Mouse (Mus musculus) left cerebral cortex, adult 2 months (tissue): ENCODE data around the gene Edar. TPM values are rescaled to one million over a fixed set of nuclear protein-coding genes. Genes with fewer than 3 reads are reported as not detected.

Experiments used
- DNase-seq, 2 experiments: peaks; one replicate each; pipeline ENCODE4 v3.0.0; 2021 to 2022; ENCODE audit warnings: low spot score in 2 of 2, mixed read lengths in 1 of 2; ENCODE audit errors: extremely low spot score in 1 of 2
- H3K27ac ChIP-seq: fragments of 200-600 bp; 2 replicates; pipeline ENCODE4 v1.8.1; 2022
- H3K4me3 ChIP-seq: fragments of 200-600 bp; 2 replicates; pipeline ENCODE4 v1.8.1; 2022
- CTCF ChIP-seq: fragments of 200-600 bp; IDR thresholded peaks from 2 replicates; pipeline ENCODE4 v1.8.1; 2022; ENCODE audit warnings: antibody characterized with exemption, mild to moderate bottlenecking, moderate library complexity
- intact Hi-C: fragments of 180-260 bp; cut with DNase I; formaldehyde crosslinking; loops from one replicate; pipeline ENCODE4 v1.15.1; 2025
- total RNA-seq, 2 experiments: library from RNA; stranded (reverse); gene quantifications; 2 replicates each; pipeline ENCODE4 v1.2.3; 2021

Edar gene
- total RNA-seq, 2 experiments from 2014 or later: 0.14 to 0.20 TPM

DNA sequence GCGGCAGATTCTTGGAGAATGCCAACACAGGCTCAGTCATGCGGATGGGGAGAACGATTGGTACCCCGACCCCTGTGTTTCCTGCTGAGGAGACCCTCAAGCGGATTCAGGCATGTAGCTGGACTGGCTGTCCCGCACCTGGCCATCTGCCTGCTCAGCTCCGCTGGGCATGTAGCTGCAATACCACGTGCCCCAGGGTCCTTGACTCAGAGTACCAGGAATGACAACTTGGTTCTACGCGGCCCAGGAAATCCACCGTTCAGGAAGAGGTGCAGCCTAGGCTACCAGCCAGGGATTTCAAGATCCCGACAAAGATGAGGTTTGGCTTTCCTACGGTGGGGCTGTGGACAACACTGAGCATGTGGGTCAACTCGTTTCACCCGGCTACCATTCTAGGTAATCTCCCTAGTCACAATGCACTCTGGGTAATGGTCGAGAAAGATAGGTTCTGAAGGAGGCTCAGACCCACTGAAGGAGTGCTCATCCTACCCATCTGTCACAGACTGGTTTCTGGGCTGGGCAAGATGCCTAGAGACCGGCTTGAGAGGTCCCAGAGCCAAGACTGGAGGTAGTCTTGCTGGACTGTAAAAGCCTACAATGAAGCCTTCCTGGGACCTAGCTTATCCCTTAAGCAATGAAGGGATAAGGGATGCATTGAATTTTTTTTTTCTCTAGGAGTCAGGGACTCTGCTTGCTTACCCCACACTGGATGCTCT is 56.8 kb downstream of the Edar start:
- no peak overlapping the region for H3K27ac ChIP-seq
- intact Hi-C loops: no loop called here
- TF ChIP-seq CTCF: no peak
- H3K4me3 ChIP-seq: no peak overlapping the region
- DNase-seq: no peak

- intact Hi-C loops: no loop called here
- DNase-seq: no peak
- TF ChIP-seq CTCF: no peak
- Histone ChIP-seq H3K27ac (no peak overlapping the region), H3K4me3 (no peak overlapping the region)
Observed at GRCm38 (mm10) chr10:58616565-58616964, 58.9 kb downstream of the Edar start.

- no peak for DNase-seq
- Histone ChIP-seq H3K27ac (no peak overlapping the region), H3K4me3 (no peak overlapping the region)
- no peak for TF ChIP-seq CTCF
- intact Hi-C loops: no loop called here
Observed at GRCm38 (mm10) chr10:58614601-58615000, 60.9 kb downstream of the Edar start.

- DNase-seq: no peak
- H3K27ac ChIP-seq: peak overlapping the region; percentile 5; the same call in 1 of the 2 replicates
- TF ChIP-seq CTCF: no peak
- no peak overlapping the region for H3K4me3 ChIP-seq
- intact Hi-C loops: no loop called here
Observed at GRCm38 (mm10) chr10:58610484-58611261, 64.8 kb downstream of the Edar start.

DNA sequence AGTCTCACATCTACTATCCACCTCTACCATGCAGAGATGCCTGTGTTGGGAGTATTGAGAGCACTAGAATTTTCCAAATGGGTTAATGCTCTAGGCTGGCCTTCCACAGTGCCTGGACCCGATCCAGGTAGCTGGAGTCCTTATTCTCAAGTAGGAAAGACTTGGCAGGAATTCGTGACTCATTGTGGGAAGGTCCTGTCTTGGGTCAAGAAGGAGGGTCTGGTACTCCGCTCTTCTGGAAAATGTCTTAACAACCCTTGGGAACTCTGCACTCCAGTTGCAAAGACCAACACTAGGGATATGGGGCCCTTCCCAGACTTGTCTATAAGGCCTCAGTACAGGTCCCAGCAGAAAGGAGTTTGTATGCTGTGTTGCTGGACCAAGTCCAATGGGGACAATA is 66.6 kb downstream of the Edar start:
- no peak for TF ChIP-seq CTCF
- Histone ChIP-seq H3K4me3 (no peak overlapping the region), H3K27ac (no peak overlapping the region)
- no peak for DNase-seq
- intact Hi-C loops: no loop called here

DNA sequence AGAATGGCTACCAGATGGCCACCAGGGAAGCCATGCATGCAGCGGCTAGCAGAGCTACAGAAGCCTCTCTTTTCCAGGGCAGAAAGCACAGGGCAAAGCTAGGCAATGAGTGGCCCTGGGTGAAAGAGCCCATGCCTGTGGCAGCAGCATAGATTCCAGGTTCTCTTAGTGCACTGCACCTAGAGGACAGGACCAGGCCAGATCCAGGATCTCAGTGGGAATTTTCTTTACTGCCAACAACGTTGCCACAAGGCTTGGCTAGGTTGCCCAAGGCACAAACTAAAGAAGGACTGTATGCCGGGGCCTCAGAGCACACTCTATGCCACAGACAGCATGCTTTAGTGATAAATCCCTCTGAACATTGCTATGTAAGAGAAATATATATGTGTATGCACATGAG is 69.1 kb downstream of the Edar start:
- no peak for DNase-seq
- intact Hi-C loops: no loop called here
- Histone ChIP-seq H3K27ac (no peak overlapping the region), H3K4me3 (no peak overlapping the region)
- TF ChIP-seq CTCF: no peak

DNA sequence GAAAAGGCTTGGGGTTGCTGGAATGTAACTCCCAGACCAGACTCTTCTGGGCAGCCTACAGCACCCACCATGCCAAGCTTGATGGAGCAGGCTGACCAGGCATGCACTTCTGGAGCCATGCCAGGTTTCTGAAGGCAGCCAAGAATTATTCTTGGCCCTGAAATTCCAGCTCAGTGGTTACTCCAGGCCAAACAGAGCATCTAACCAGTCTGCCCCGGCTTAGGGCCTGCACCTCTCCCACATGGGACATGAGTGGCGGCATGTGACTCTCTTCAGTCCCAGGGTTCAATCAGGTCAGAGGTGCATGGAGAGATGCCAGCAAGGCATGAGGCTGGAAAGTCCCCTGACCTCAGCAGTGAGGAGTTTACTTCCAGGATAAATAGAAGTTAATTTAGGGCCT is 70.7 kb downstream of the Edar start:
- TF ChIP-seq CTCF: no peak
- peak in 1 of 2 experiments; percentile 20 for DNase-seq
- Histone ChIP-seq H3K4me3 (no peak overlapping the region), H3K27ac (no peak overlapping the region)
- intact Hi-C loops: no loop called here

DNA sequence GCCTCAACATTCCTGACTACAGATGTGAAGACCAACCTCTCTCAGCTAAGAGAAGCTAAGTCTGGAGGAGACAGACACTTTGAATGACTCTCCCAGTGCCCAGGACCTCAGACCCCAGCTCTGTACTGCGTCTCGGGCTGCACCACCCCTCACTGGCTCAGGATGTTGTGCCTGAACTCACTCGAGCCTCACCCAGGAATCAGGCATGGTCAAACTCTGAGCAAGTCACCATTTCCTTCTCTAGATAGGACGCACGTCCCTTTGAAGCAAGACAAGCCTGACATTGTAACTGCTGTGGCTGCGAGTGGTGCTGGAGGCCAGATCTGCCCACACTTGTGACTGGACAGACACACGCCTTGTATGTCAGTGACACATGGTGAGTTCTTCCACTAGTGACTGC is 73.5 kb downstream of the Edar start:
- intact Hi-C loops: no loop called here
- H3K27ac ChIP-seq: no peak overlapping the region
- TF ChIP-seq CTCF: no peak
- H3K4me3 ChIP-seq: no peak overlapping the region
- no peak for DNase-seq

DNA sequence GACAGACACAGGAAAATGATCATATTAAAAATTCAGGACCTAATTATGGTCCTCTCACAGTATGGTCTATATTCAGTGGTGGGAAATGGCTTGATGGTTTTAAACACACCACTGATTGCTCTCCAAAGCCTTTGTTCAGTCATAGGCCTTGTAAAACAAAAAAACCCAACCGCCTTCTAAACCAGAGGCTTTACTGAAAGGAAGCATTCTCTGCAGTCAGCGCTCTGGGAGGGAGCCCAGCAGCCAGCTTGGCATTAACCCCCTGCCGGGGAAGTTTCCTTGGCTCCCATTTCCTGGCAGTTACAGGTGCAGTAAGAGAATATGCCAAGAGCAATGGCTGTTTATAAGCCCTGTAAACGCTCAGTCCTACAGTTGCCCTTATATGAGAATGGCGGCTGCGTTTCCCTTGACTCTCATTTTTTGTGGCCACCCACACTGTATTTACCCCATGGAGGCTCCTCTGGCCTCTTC is 74.0 kb downstream of the Edar start:
- DNase-seq: peak in 1 of 2 experiments; percentile 30
- Histone ChIP-seq H3K4me3 (no peak overlapping the region), H3K27ac (no peak overlapping the region)
- no peak for TF ChIP-seq CTCF
- intact Hi-C loops: no loop called here

GRCm38 (mm10) chr10:58600983-58601382 is 74.5 kb downstream of the Edar start:
- intact Hi-C loops: no loop called here
- no peak for DNase-seq
- Histone ChIP-seq H3K4me3 (no peak overlapping the region), H3K27ac (no peak overlapping the region)
- TF ChIP-seq CTCF: no peak

GRCm38 (mm10) chr10:58600151-58600550 is 75.3 kb downstream of the Edar start:
- Histone ChIP-seq H3K27ac (no peak overlapping the region), H3K4me3 (no peak overlapping the region)
- intact Hi-C loops: no loop called here
- DNase-seq: no peak
- no peak for TF ChIP-seq CTCF

- Histone ChIP-seq H3K27ac (no peak overlapping the region), H3K4me3 (no peak overlapping the region)
- intact Hi-C loops: no loop called here
- no peak for TF ChIP-seq CTCF
- DNase-seq: no peak
Observed at GRCm38 (mm10) chr10:58595821-58596220, 79.6 kb downstream of the Edar start.
